Mouse (Mus musculus) limb, embryonic 15.5 days (tissue): Measurements from ENCODE around the gene Smco3. TPM values are rescaled to one million over a fixed set of nuclear protein-coding genes. Genes with fewer than 3 reads are reported as not detected.
"Not testable (repeated sequence)": the region's sequence is repeated elsewhere in the genome, so short reads cannot be mapped to it uniquely, and the experiment has no call there.

ENCODE experiments used
- ATAC-seq: fragments of 200-750 bp; cut with Nextera tagmentation; 2 replicates; pipeline ENCODE4 v1.8.0; 2017; ENCODE audit warnings: low read depth, moderate TSS enrichment; ENCODE audit not compliant: insufficient number of reproducible peaks, low FRiP score, low TSS enrichment
- H3K27ac ChIP-seq: fragments of 300-500 bp; sonication (generic); 2 replicates; pipeline ENCODE4 v1.5.1; 2015; ENCODE audit warnings: moderate library complexity, mild to moderate bottlenecking, inconsistent platforms
- H3K27me3 ChIP-seq: fragments of 300-500 bp; sonication (generic); 2 replicates; pipeline ENCODE4 v1.6.1; 2015; ENCODE audit warnings: inconsistent platforms
- H3K36me3 ChIP-seq: fragments of 300-500 bp; sonication (generic); 2 replicates; pipeline ENCODE4 v1.6.1; 2015; ENCODE audit warnings: inconsistent platforms
- H3K4me1 ChIP-seq: fragments of 300-500 bp; sonication (generic); 2 replicates; pipeline ENCODE4 v1.6.1; 2015; ENCODE audit warnings: inconsistent platforms
- H3K4me2 ChIP-seq: fragments of 300-500 bp; sonication (generic); 2 replicates; pipeline ENCODE4 v1.6.1; 2015; ENCODE audit warnings: mild to moderate bottlenecking, inconsistent platforms
- H3K4me3 ChIP-seq: fragments of 300-500 bp; sonication (generic); 2 replicates; pipeline ENCODE4 v1.5.1; 2015; ENCODE audit warnings: mild to moderate bottlenecking, inconsistent platforms
- H3K9ac ChIP-seq: fragments of 300-500 bp; sonication (generic); 2 replicates; pipeline ENCODE4 v1.6.1; 2015; ENCODE audit warnings: inconsistent platforms
- H3K9me3 ChIP-seq: fragments of 300-500 bp; sonication (generic); 2 replicates; pipeline ENCODE4 v1.6.1; 2016; ENCODE audit warnings: inconsistent platforms
- WGBS: fragments of 180-500 bp; shearing (Covaris S2); methylation state at CpG from one replicate; pipeline ENCODE4 v1.1.7; 2015; 5-methylcytosine and 5-hydroxymethylcytosine counted together
- polyA plus RNA-seq: library from polyadenylated mRNA; unstranded; fragments of >200 nt; fragmentation: Nextera tagmentation; extraction: Ambion mirVana; gene quantifications from 2 replicates; pipeline ENCODE4 v1.2.1, GENCODE M21; 2015

Gene Smco3
- polyA plus RNA-seq, 1 experiment from 2014 or later, result 0.56 TPM

- Histone ChIP-seq H3K9ac (peak within 1 kb of the TSS; percentile 91), H3K36me3 (no peaks in the 10 kb centered on the region), H3K4me3 (peak within 1 kb of the TSS; percentile 72), H3K27ac (peak within 1 kb of the TSS; percentile 100), H3K4me1 (peaks cover 23% of the 10 kb centered on the region), H3K27me3 (no peaks in the 10 kb centered on the region), H3K9me3 (no peaks in the 10 kb centered on the region), H3K4me2 (peak within 1 kb of the TSS; percentile 74)
- under 1% methylated on average over 50 of the region's 50 CpGs for WGBS
- ATAC-seq, result peak; percentile 71
Observed at GRCm38 (mm10) chr6:136803739-136804633, 31.3 kb downstream of the Smco3 start, which contains the start of gene Hist4h4. Gene Hist4h4 (minus strand): TSS chr6:136804415.

DNA sequence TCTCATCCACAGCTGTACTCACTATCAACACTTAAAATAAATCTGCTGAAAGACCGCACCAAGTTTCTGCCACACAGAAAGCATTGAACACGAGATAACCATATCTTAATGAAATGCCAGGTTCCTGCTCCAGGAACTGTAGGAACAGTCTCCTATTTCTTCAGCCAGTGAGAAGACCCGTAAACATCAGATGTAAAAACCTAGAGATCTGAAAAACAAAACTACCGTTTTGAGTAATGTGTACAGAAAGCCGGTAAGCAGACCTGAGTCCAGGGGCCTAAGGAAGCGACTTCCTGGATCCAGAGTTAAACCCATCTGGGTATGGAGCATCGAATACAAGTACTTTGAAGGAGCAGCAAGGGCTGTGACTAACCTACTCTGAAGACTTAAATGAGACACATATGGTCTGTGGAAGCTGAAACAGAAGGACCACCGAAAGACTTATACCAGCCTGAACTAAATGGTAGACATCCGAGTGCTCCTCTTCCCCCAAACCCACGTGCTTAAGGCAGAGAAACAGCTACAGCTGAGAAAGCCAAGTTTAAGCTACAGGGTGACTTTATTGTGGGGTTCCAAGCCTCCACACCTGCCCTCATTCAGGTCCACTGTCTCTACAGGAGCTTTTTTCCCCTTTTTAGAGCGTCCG lies 32.0 kb downstream of the Smco3 start:
- Histone ChIP-seq H3K27me3 (no peaks in the 10 kb centered on the region), H3K4me1 (peaks cover 18% of the 10 kb centered on the region), H3K9me3 (no peaks in the 10 kb centered on the region), H3K27ac (peak overlapping the region; percentile 100), H3K4me3 (peak overlapping the region; percentile 72), H3K36me3 (no peaks in the 10 kb centered on the region), H3K9ac (peak overlapping the region; percentile 91; the same call in 1 of the 2 replicates), H3K4me2 (peak overlapping the region; percentile 74)
- 14% methylated on average over 12 of the region's 12 CpGs for WGBS
- no peak for ATAC-seq

GRCm38 (mm10) chr6:136801274-136801673 lies 34.0 kb downstream of the Smco3 start:
- ATAC-seq, result no peak
- no peak overlapping the region for H3K9ac ChIP-seq
- H3K4me2 ChIP-seq, result no peak overlapping the region
- 86% methylated on average over 6 of the region's 6 CpGs for WGBS
- H3K27me3 ChIP-seq, result no peaks in the 10 kb centered on the region
- H3K4me3 ChIP-seq, result no peak overlapping the region
- no peaks in the 10 kb centered on the region for H3K9me3 ChIP-seq
- peaks cover 8% of the 10 kb centered on the region; the same call in 1 of the 2 replicates for H3K4me1 ChIP-seq
- no peaks in the 10 kb centered on the region for H3K36me3 ChIP-seq
- no peak overlapping the region for H3K27ac ChIP-seq

DNA sequence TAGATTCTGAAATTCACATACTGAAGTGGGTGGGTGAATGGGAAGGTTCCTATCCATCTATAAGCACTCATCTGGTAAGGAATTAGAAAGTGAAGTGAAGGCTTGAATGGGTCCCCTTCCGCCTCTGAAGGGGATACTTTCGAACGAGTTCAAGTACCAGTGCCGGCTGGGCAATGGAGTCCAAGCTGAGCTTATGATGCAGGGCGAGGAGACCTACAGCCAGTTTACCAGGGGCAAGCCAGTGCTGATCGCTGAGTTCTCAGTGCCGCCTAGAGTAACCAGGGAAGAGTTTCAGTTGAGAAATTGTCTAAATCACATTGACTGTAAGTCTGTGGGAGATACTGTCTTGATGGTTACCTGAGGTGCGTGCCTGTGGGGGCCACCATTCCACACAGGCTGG lies 34.5 kb downstream of the Smco3 start:
- 92% methylated on average over 8 of the region's 8 CpGs for WGBS
- Histone ChIP-seq H3K36me3 (no peaks in the 10 kb centered on the region), H3K4me1 (peaks cover 8% of the 10 kb centered on the region; the same call in 1 of the 2 replicates), H3K27ac (no peak overlapping the region), H3K4me3 (no peak overlapping the region), H3K9me3 (no peaks in the 10 kb centered on the region), H3K4me2 (no peak overlapping the region), H3K9ac (no peak overlapping the region), H3K27me3 (no peaks in the 10 kb centered on the region)
- no peak for ATAC-seq

DNA sequence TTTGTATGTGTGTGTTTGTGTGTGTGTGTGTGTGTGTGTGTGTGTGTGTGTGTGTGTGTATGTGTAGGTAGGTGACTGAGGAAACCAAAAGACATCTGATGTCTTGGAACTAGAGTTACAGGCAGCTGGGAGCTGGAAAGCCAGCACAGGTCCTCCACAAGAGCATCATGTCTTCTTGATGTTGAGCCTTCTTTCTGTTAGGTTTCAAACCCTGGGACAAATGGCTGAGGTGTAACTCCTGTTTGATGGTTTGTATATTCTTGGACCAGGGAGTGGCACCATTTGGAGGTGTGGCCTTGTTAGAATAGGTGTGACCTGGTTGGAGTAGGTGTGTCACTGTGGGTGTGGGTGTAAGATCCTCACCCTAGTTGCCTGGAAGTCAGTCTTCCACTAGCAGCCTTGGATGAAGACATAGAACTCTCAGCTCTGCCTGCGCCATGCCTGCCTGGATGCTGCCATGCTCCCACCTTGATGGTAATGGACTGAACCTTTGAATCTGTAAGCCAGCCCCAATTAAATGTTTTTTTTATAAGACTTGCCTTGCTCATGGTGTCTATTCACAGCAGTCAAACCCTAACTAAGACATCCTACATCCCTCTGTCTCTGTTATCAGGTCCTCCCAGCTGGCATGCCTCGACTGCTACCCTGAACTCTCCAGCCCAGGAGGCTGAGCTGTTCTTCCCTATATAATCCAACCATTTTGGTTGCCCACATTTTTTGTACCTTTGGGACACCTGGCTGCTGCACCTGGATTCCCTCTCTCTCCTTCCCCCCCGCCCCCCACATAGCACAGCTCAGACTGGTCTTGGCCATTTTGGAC lies 37.2 kb downstream of the Smco3 start:
- peaks cover 13% of the 10 kb centered on the region for H3K4me1 ChIP-seq
- not testable (repeated sequence) for H3K9me3 ChIP-seq, H3K4me2 ChIP-seq, H3K4me3 ChIP-seq, ATAC-seq, H3K9ac ChIP-seq, H3K36me3 ChIP-seq, H3K27me3 ChIP-seq, H3K27ac ChIP-seq
- WGBS, result 81% methylated on average over 3 of the region's 3 CpGs

- no peak for ATAC-seq
- 67% methylated on average over 6 of the region's 6 CpGs for WGBS
- H3K4me3 ChIP-seq, result no peak overlapping the region
Observed at GRCm38 (mm10) chr6:136795850-136796249, 39.4 kb downstream of the Smco3 start.

DNA sequence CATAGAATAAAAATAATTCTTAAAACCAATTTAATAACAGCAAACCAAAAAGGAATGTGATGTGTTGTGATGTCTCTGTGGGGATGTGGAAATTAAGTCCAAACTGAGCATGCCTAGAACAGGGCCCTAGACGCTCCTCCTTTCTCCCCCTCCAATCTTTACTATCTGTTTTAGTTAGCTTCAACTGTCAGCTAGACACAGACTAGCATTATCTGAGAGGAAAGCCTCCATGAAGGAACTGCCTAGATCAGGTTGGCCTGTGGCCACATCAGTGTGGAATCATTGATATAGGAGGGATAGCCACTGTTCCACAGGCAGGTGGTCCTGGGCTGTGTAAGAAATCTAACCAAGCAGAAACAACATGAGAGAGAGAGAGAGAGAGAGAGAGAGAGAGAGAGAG lies 40.1 kb downstream of the Smco3 start:
- H3K4me2 ChIP-seq, result no peak overlapping the region
- H3K27ac ChIP-seq, result no peak overlapping the region
- peaks cover 14% of the 10 kb centered on the region for H3K4me1 ChIP-seq
- H3K27me3 ChIP-seq, result no peaks in the 10 kb centered on the region
- no peaks in the 10 kb centered on the region for H3K36me3 ChIP-seq
- WGBS, result 77% methylated on average over 1 of the region's 1 CpGs
- H3K9me3 ChIP-seq, result no peaks in the 10 kb centered on the region
- no peak overlapping the region for H3K9ac ChIP-seq
- no peak overlapping the region for H3K4me3 ChIP-seq
- ATAC-seq, result no peak

More at GRCm38 (mm10) chr6:136795850-136796249, 39.4 kb downstream of the Smco3 start:
- no peaks in the 10 kb centered on the region for H3K27me3 ChIP-seq
- H3K4me2 ChIP-seq, result no peak overlapping the region
- no peak overlapping the region for H3K9ac ChIP-seq
- H3K27ac ChIP-seq, result no peak overlapping the region
- H3K36me3 ChIP-seq, result no peaks in the 10 kb centered on the region
- H3K9me3 ChIP-seq, result no peaks in the 10 kb centered on the region
- peaks cover 14% of the 10 kb centered on the region for H3K4me1 ChIP-seq

DNA sequence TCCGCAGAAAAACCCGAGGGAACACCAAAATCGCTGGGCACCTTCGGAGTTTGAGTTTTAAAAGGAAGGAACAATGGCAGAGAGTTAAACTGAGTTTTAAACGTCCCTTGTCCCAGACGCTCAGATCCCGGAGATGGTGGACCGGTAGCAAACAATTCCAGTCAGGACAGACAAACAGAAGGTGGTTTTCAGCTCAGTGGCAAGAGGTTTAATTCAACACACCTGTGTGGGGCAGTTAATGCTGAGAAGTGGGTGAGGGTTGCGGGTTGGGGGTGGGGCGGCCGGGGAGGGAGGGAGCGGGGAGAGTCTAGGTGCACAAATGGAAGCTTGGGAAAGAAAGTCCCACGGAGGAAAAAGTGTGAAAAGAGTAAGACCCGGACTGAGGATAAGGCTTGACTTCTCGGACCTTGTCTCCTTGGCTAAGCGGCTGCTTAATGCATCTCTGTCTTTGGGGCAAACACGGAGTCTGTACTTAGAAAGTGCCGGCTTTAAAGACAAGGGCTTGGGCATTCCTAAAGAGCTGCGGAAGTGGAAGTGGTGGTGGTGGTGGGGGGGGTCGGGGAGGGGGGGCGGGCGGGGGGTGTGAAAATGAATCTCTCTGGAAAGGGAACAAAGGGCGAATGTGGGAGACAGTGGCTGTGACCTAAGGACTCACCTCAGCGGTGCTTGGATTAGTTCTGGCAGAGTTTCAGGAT lies 41.3 kb downstream of the Smco3 start:
- WGBS, result under 1% methylated on average over 20 of the region's 24 CpGs

GRCm38 (mm10) chr6:136792884-136793758 lies 42.1 kb downstream of the Smco3 start:
- Histone ChIP-seq H3K4me3 (peak overlapping the region; percentile 36), H3K4me2 (peak overlapping the region; percentile 66), H3K36me3 (no peaks in the 10 kb centered on the region), H3K4me1 (peaks cover 14% of the 10 kb centered on the region), H3K9ac (peak overlapping the region; percentile 17; the same call in 1 of the 2 replicates), H3K27me3 (no peaks in the 10 kb centered on the region), H3K27ac (no peak overlapping the region), H3K9me3 (no peaks in the 10 kb centered on the region)
- 13% methylated on average over 16 of the region's 16 CpGs for WGBS
- no peak for ATAC-seq

More for the DNA sequence above, 41.3 kb downstream of the Smco3 start:
- Histone ChIP-seq H3K36me3 (no peaks in the 10 kb centered on the region), H3K27ac (no peak overlapping the region), H3K4me3 (peak overlapping the region; percentile 36), H3K4me1 (peaks cover 14% of the 10 kb centered on the region), H3K9ac (peak overlapping the region; percentile 17; the same call in 1 of the 2 replicates), H3K4me2 (peak overlapping the region; percentile 66), H3K27me3 (no peaks in the 10 kb centered on the region), H3K9me3 (no peaks in the 10 kb centered on the region)
- no peak for ATAC-seq

DNA sequence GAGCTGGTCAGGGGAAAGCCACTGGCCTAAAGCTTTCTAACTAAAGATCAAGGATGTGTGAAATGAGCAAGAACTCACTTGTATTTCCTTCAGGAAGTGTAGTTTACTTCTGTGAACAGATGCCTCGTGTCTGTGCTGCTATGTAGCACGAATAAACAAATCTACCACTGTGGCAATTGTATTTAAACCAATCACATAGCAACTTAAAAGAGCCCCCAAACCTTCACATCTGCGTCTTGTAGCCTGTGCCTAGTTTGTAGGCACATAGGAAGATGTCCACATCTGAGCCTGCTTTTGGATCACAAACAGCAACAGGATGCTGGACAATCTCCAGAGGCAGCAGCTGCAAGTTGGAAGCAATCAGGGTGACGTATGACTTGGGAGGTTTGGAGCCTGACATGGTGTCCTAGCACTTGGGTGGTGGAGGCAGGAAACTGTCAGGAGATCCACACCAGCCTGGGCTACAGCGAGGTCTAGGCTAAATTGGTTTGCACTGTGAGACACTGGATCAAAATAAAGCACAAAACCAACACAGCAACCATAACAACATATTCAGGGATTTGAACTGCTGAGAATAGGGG lies 45.8 kb downstream of the Smco3 start:
- H3K4me1 ChIP-seq, result peaks cover 14% of the 10 kb centered on the region
- no peak overlapping the region for H3K27ac ChIP-seq
- no peak for ATAC-seq
- WGBS, result 65% methylated on average over 5 of the region's 5 CpGs
- no peaks in the 10 kb centered on the region for H3K9me3 ChIP-seq
- no peak overlapping the region for H3K4me2 ChIP-seq
- no peaks in the 10 kb centered on the region for H3K27me3 ChIP-seq
- no peak overlapping the region for H3K9ac ChIP-seq
- no peak overlapping the region for H3K4me3 ChIP-seq
- H3K36me3 ChIP-seq, result no peaks in the 10 kb centered on the region
